Mouse (Mus musculus): Measurements from ENCODE around the gene Gclm.
"Not testable (repeated sequence)": the region's sequence is repeated elsewhere in the genome, so short reads cannot be mapped to it uniquely, and the experiment has no call there.

Gene Gclm

DNA sequence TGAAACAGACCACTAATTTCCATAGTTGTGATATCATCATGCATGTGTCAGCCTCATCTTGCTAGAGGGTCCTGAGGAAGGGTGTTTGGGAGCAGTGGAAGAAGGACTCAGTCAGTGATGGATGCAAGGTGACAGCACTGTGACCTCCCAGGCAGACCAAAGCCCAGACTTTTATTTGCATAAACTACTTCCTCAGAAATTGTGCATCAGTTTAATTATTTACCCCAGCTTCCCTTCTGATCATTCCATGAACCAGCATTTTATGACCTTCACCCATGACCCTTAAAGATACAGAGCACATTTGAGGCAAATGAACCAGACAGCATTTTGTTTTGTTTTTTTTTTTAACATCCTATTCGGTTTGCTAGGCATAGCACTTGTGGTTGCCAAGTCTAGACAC lies 9.6 kb upstream of the Gclm start:
- DNase-seq (ENCODE audit: extremely low read depth, low read depth, low spot score) = no peak

DNA sequence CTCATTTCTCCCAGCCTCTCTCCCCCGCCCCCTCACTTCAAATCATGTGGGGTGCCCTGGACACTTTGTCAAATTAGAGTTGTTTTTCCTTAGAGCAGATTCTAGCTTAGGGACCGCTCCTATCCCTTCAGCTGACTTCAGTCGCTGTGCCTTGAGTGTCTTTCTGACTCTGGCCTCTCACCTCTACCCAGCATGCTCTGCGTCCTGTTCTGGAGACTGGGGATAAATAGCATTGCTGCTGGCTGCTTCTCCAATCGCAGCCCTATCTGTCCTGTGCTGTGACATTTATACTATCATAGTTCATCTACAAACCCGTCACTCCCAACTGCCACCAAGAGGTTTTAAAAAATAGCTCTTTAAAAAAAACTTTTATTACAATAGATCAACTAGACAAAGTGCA lies 2.5 kb upstream of the Gclm start:
- no peak for DNase-seq (ENCODE audit: extremely low read depth, low read depth, low spot score)

GRCm38 (mm10) chr3:122243416-122244167 lies 1.8 kb upstream of the Gclm start:
- peak; percentile 46 for DNase-seq (ENCODE audit: extremely low read depth, low read depth, low spot score)

GRCm38 (mm10) chr3:122244759-122245158 lies 598 bp upstream of the Gclm start:
- no peak for DNase-seq (ENCODE audit: extremely low read depth, low read depth, low spot score)

- no peak for DNase-seq (ENCODE audit: extremely low read depth, low read depth, low spot score)
Measured at GRCm38 (mm10) chr3:122245878-122246332, 548 bp downstream of the Gclm start.

- no peak for DNase-seq (ENCODE audit: extremely low read depth, low read depth, low spot score)
Measured at GRCm38 (mm10) chr3:122246406-122246805, 1.0 kb downstream of the Gclm start.

DNA sequence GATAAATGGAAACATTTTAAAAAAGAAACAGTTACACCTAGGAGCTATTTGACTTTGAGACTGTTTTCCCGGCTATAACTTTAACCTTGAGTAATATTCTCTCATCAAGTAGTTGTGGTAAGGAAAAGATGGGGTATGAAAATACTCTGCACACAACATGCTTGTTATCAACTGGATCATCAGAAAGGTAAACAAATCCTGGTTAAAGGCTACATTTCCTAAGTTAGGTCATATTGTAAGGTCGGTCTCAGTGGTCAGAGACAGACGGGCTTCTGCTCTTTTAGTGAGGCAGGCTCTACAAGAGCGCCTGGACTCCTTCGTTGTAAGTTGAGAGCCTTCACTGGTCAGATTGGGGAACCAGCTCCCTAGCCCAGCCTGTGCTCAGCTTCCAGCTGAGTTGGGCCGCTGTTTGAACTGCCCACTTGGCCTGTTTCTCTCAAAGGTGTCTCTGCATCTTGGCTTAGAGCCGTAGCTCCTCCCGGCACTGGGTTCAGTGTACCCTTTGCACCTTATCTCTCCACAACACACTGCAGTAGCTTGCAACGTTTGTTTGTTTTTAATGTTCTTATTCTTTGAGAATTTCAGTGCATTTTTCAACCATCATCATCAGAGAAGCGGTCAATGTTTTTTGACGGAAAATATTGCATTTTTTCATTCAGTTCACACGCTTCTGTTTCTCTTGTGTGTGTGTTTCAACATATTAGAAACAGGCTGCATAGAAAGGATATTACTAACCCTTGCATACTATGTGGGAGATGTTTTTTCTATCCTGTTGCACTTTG lies 1.8 kb downstream of the Gclm start:
- no peak for DNase-seq (ENCODE audit: extremely low read depth, low read depth, low spot score)

DNA sequence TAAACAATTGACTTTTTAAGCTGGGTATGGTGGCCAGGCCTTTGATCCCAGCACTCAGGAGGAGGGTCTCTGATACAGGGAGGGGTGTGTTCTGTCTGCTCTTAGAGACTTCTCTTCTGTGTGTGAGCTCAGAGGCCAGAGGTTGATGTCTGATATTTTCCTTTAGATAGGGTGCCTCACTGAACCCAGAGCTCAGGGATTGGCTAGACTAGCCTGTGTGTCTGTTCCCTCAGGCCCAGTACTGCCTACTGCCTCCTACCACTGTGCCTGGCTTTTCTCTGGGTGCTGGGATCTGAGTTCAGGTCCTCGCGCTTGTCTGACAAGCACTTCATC lies 2.4 kb downstream of the Gclm start:
- no peak for DNase-seq (ENCODE audit: extremely low read depth, low read depth, low spot score)

- no peak for DNase-seq (ENCODE audit: extremely low read depth, low read depth, low spot score)
Measured at GRCm38 (mm10) chr3:122252466-122253253, 7.3 kb downstream of the Gclm start.

GRCm38 (mm10) chr3:122254050-122254449 lies 8.7 kb downstream of the Gclm start:
- not testable (repeated sequence) for DNase-seq (ENCODE audit: extremely low read depth, low read depth, low spot score)

GRCm38 (mm10) chr3:122269986-122270385 lies 24.6 kb downstream of the Gclm start:
- no peak for DNase-seq (ENCODE audit: extremely low read depth, low read depth, low spot score)

GRCm38 (mm10) chr3:122272565-122272964 lies 27.2 kb downstream of the Gclm start:
- not testable (repeated sequence) for DNase-seq (ENCODE audit: extremely low read depth, low read depth, low spot score)

DNA sequence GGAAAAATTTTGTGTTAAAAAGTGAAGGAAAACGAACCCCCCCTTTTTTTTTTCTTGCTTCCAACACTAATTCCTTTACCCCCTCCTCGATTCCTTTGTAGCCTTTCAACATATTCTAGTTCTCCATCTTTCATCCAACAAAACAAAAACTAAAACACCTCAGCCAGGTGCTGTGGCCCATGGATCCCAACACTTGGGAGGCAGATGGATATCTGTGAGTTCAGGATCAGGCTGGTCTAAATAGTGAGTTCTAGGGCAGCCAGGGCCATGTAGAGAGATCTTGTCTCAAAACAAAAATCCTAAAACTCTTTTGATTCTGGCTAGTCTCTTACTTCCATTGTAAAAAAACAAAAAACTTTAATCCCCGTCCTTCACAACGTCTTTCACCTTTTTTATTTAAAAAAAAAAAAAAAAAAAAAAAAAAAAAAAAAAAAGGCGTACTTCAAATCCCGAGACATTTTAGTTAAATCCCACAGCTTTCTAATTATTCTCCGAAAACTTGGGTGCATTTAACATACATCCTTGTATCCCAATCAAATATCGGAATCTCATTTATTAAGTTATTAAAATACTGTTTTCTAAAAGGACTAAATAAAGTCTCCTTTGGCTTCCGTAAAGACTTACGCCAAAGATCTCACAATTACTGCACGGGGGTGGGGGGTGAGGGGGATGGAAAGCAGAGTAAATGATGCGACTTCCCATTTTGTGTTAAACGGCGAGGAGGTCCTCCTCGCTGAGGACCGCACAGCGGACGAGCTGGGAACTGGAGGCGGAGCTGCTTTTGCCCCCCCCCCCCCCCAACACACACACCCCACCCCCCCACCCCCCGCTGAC lies 28.3 kb downstream of the Gclm start:
- no peak for DNase-seq (ENCODE audit: extremely low read depth, low read depth, low spot score)

DNA sequence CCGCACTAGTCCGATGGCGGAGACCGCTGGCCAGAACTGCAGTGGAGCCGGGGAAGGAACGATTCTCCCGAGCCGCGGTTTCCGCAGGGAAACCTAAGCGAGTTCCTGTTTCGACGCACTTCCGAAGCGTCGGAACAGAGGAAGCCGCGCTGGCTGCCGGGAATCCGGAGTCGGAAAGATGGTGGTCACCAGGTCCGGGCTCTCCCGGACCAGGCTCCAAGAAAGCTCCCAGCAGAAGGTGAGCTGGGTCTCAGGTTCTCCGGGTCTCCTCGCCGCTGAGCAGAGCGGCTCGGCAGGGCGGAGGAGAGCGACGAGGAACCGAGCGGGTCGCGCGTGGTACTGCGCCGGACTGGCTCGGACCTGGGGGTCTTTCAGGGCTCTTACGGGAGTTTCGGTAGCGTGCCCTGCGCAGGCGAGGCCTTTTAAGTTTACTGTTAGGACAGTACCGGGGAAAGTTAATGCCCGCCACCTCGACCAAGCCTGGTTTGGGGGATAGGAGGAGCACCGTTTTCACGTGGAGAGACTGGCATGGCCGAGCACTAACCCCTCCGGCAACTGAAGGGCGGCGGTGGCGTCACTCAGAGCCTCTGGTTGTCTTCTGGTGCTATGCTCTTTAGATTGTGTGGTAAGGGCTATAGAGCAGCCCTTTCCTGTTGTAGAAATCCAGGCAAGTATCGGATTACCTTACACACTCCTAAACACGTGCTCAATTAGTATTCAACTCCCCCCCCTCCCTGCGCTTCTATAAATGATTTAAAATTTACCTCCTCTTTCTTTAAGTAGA lies 29.1 kb downstream of the Gclm start, which contains the start of gene Dnttip2:
TSS of gene Dnttip2 (plus strand) at position 148 of the 784 bp plus-strand sequence.
- DNase-seq (ENCODE audit: extremely low read depth, low read depth, low spot score) = peak; percentile 50

GRCm38 (mm10) chr3:122275111-122275510 lies 29.8 kb downstream of the Gclm start:
- DNase-seq (ENCODE audit: extremely low read depth, low read depth, low spot score) = no peak

GRCm38 (mm10) chr3:122287195-122287594 lies 41.8 kb downstream of the Gclm start:
- no peak for DNase-seq (ENCODE audit: extremely low read depth, low read depth, low spot score)

DNA sequence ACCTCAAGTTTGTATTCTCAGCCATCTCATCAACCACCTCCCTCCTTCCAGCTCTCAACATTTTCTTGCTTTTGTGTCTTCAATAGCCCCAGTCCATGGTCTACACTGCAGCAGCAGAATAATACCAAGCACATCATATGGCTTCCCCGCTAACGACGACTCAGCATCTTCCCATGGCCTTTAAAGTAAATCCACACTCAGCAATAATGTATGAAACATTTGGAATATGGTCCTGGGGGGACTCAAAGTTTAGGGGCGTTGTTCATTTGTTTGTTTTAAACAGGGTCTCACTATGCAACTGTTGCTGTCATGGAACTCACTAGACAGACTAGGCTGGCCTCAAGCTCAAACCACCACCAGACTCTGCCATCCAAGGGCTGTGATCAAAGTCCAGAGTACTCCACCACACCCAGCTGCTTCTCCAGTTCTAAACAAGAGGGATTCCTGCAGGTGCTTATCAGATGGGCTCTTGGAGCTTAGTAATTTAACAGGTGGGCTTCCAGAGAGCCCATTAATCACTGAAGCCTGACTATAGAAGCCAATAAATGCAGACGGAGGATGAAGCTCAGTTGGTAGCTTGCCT lies 43.3 kb downstream of the Gclm start:
- no peak for DNase-seq (ENCODE audit: extremely low read depth, low read depth, low spot score)

DNA sequence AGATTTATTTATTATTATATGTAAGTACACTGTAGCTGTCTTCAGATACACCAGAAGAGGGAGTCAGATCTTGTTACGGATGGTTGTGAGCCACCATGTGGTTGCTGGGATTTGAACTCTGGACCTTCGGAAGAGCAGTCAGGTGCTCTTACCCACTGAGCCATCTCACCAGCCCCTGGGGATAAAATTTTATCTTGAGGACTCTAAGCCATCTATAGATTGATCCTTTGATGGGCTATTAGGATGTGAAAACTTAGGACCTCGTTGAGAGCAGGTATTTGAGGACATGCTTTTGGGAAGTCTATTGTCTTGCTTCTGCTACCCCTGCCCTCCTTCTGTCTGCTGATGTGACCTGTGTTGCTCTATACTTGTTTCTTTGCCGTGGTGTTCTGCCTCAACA lies 44.0 kb downstream of the Gclm start:
- not testable (repeated sequence) for DNase-seq (ENCODE audit: extremely low read depth, low read depth, low spot score)

- DNase-seq (ENCODE audit: extremely low read depth, low read depth, low spot score) = no peak
Measured at GRCm38 (mm10) chr3:122290696-122291095, 45.3 kb downstream of the Gclm start.
